8 mouse cellular contexts compared by ENCODE assay signal in genomic region chr1:152531498-152531897, GRCm38 (mm10).
DNase-seq lines count a peak whose midpoint lies in the region; ATAC-seq and TF ChIP-seq lines count a peak whose summit lies in the region.

No protein-coding gene starts in this region.

- H3K27ac ChIP-seq in liver, embryonic 14.5 days = no peak overlapping the region
- no peak overlapping the region for H3K27ac ChIP-seq in liver, embryonic 12.5 days
- H3K27ac ChIP-seq in intestine, postnatal 0 days (ENCODE audit: low read depth, low read length) = no peak overlapping the region

- no peaks in the 10 kb centered on the region for H3K27me3 ChIP-seq in liver, embryonic 14.5 days (ENCODE audit: control insufficient read depth, insufficient read depth, low read length)
- no peaks in the 10 kb centered on the region for H3K27me3 ChIP-seq in liver, embryonic 12.5 days (replicated peaks)
- no peaks in the 10 kb centered on the region for H3K27me3 ChIP-seq in intestine, postnatal 0 days (replicated peaks; ENCODE audit: control insufficient read depth, insufficient read depth, low read length)

- WGBS in liver, embryonic 14.5 days (ENCODE audit: insufficient replicate concordance) = 22% methylated on average over 15 of the region's 15 CpGs
- 15% methylated on average over 15 of the region's 15 CpGs for WGBS in liver, embryonic 12.5 days (ENCODE audit: insufficient replicate concordance)
- 49% methylated on average over 15 of the region's 15 CpGs for WGBS in intestine, postnatal 0 days

- no peaks in the 10 kb centered on the region for H3K9me3 ChIP-seq in liver, embryonic 14.5 days (ENCODE audit: control insufficient read depth, low read length)
- H3K9me3 ChIP-seq in liver, embryonic 12.5 days (replicated peaks) = no peaks in the 10 kb centered on the region
- no peaks in the 10 kb centered on the region for H3K9me3 ChIP-seq in intestine, postnatal 0 days (ENCODE audit: control insufficient read depth)

- H3K9ac ChIP-seq in liver, embryonic 14.5 days (replicated peaks) = no peak overlapping the region
- H3K9ac ChIP-seq in liver, embryonic 12.5 days = no peak overlapping the region
- no peak overlapping the region for H3K9ac ChIP-seq in intestine, postnatal 0 days (ENCODE audit: low read depth, low read length)

- no peak for TF ChIP-seq EP300 in liver, embryonic 14.5 days (IDR thresholded peaks at IDR 0.05; ENCODE audit: low read depth)

- H3K36me3 ChIP-seq in liver, embryonic 14.5 days (replicated peaks; ENCODE audit: control insufficient read depth, insufficient read depth, low read depth) = no peaks in the 10 kb centered on the region
- 0 out of 2 replicates have a peak, but pooled peaks cover 14% of the 10 kb centered on the region for H3K36me3 ChIP-seq in liver, embryonic 12.5 days
- H3K36me3 ChIP-seq in intestine, postnatal 0 days (ENCODE audit: control insufficient read depth, insufficient read depth) = peaks cover 54% of the 10 kb centered on the region

- TF ChIP-seq CTCF in liver, embryonic 14.5 days (IDR thresholded peaks at IDR 0.05; ENCODE audit: low read depth) = peak; percentile 37
- TF ChIP-seq CTCF in intestine, postnatal 0 days (IDR thresholded peaks at IDR 0.05; ENCODE audit: low read depth) = peak; percentile 55

- no peak for ATAC-seq in liver, embryonic 14.5 days (ENCODE audit: insufficient read depth)
- no peak for ATAC-seq in liver, embryonic 12.5 days
- no peak for ATAC-seq in intestine, postnatal 0 days
- peak; percentile 35; the same call in 1 of the 2 replicates for ATAC-seq in megakaryocyte, adult 5-6 weeks (ENCODE audit: poor library complexity, severe bottlenecking)

- no peak overlapping the region for H3K4me2 ChIP-seq in liver, embryonic 14.5 days (ENCODE audit: low read depth)
- no peak overlapping the region for H3K4me2 ChIP-seq in liver, embryonic 12.5 days
- H3K4me2 ChIP-seq in intestine, postnatal 0 days (replicated peaks; ENCODE audit: low read depth) = no peak overlapping the region

- no peak for DNase-seq in liver, embryonic 14.5 days (ENCODE audit: low read depth in 3 of 3, low spot score in 3 of 3)
- peak; percentile 17 for DNase-seq in embryo, embryonic 9.5 days (ENCODE audit: extremely low spot score)
- DNase-seq in T-cell, adult 2 months (ENCODE audit: low spot score) = no peak
- DNase-seq in cerebellum, adult 11 months = no peak
- DNase-seq in testis, postnatal 10 days (ENCODE audit: low spot score) = no peak

- no peak overlapping the region for H3K4me3 ChIP-seq in liver, embryonic 14.5 days (ENCODE audit: insufficient read depth in 1 of 2, low read depth in 2 of 2, low read length in 2 of 2)
- no peak overlapping the region for H3K4me3 ChIP-seq in liver, embryonic 12.5 days
- H3K4me3 ChIP-seq in intestine, postnatal 0 days (ENCODE audit: low read depth, low read length) = no peak overlapping the region

- H3K4me1 ChIP-seq in liver, embryonic 14.5 days (replicated peaks; ENCODE audit: control insufficient read depth in 2 of 2, insufficient read depth in 2 of 2, low read length in 1 of 2) = 0 out of 4 replicates have a peak, but pooled peaks cover 0 to 2% of the 10 kb centered on the region in 2 experiments
- peaks cover 5% of the 10 kb centered on the region; the same call in 1 of the 2 replicates for H3K4me1 ChIP-seq in liver, embryonic 12.5 days
- H3K4me1 ChIP-seq in intestine, postnatal 0 days (replicated peaks; ENCODE audit: control insufficient read depth, insufficient read depth, low read length) = 0 out of 2 replicates have a peak, but pooled peaks cover 3% of the 10 kb centered on the region
